Mouse (Mus musculus) C2C12 (cell line): ENCODE measurements at regions not wholly inside any gene's neighbourhood (a gene's known extent, or its start where the extent isn't known, plus 50 kb on each side); places are given as distances from the start of the nearest gene placed in this dataset.
A peak's percentile ranks its signal among the peaks of the same experiment; 100 is the strongest.

ENCODE experiments used
- H3K27me3 ChIP-seq: one replicate; pipeline ENCODE4 v1.6.1; 2011; ENCODE audit not compliant: control insufficient read depth, insufficient read depth, insufficient read length
- H3K36me3 ChIP-seq: one replicate; pipeline ENCODE4 v1.6.1; 2011; ENCODE audit not compliant: control insufficient read depth, insufficient read depth
- H3K4me3 ChIP-seq: one replicate; pipeline ENCODE4 v1.5.1; 2011; ENCODE audit warnings: mild to moderate bottlenecking, control low read depth; ENCODE audit not compliant: poor library complexity, insufficient read depth, severe bottlenecking
- H3K79me2 ChIP-seq: one replicate; pipeline ENCODE4 v1.6.1; 2011; ENCODE audit not compliant: control insufficient read depth, insufficient read depth
- H3K79me3 ChIP-seq: one replicate; pipeline ENCODE4 v1.6.1; 2011; ENCODE audit warnings: low read depth, control low read depth
- H3ac ChIP-seq: one replicate; pipeline ENCODE3; 2011; ENCODE audit warnings: low read depth; ENCODE audit not compliant: control insufficient read depth, insufficient read length
- CEBPB ChIP-seq: IDR thresholded peaks from one replicate; pipeline ENCODE4 v1.6.1; 2011; ENCODE audit warnings: low read depth, mild to moderate bottlenecking, control low read depth, moderate library complexity
- CTCF ChIP-seq: IDR thresholded peaks from one replicate; pipeline ENCODE4 v1.5.1; 2011; ENCODE audit not compliant: control insufficient read depth, insufficient read depth, insufficient read length
- FOSL1 ChIP-seq: IDR thresholded peaks from one replicate; pipeline ENCODE4 v1.8.0; 2011; ENCODE audit warnings: mild to moderate bottlenecking, low read length; ENCODE audit not compliant: poor library complexity, insufficient read depth, severe bottlenecking
- MAX ChIP-seq: IDR thresholded peaks from one replicate; pipeline ENCODE4 v1.6.1; 2011; ENCODE audit warnings: mild to moderate bottlenecking, control low read depth
- MYOD1 ChIP-seq: IDR thresholded peaks from one replicate; pipeline ENCODE4 v1.6.1; 2011; ENCODE audit warnings: low read depth; ENCODE audit not compliant: control insufficient read depth, insufficient read length
- MYOG ChIP-seq: IDR thresholded peaks from one replicate; pipeline ENCODE4 v1.6.1; 2011; ENCODE audit not compliant: control insufficient read depth, insufficient read length; ENCODE audit errors: extremely low read depth
- USF1 ChIP-seq: IDR thresholded peaks from one replicate; pipeline ENCODE4 v1.6.1; 2011; ENCODE audit warnings: low read depth, mild to moderate bottlenecking, control low read depth, moderate library complexity

DNA sequence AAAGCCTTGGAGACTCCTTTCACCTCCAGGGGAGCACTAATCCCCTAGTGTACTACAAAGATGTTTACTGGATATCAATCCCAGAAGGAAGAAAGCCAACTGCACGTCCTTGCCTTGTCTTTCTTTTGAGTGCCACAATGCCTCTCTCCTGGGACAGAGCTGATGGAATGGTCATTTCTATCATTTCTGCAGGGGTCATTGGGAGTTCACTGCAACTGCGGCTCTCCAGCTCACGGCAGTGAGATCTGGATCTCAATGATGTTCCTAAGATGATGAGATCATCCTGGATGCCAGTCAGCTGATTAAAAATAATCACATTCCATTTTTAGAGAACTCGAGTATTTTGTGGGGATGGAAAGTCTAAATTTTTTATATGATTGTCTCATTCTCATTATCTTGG, 341.1 kb downstream of the Lpin1 start:
- TF ChIP-seq FOSL1 (no peak), USF1 (no peak), CEBPB (no peak), MAX (no peak), MYOD1 (no peak)
- H3K79me3 ChIP-seq = no peaks in the 10 kb centered on the region
- H3K27me3 ChIP-seq = no peaks in the 10 kb centered on the region
- no peaks in the 10 kb centered on the region for H3K36me3 ChIP-seq
- H3K4me3 ChIP-seq = no peak overlapping the region
- no peak overlapping the region for H3ac ChIP-seq
- no peaks in the 10 kb centered on the region for H3K79me2 ChIP-seq

DNA sequence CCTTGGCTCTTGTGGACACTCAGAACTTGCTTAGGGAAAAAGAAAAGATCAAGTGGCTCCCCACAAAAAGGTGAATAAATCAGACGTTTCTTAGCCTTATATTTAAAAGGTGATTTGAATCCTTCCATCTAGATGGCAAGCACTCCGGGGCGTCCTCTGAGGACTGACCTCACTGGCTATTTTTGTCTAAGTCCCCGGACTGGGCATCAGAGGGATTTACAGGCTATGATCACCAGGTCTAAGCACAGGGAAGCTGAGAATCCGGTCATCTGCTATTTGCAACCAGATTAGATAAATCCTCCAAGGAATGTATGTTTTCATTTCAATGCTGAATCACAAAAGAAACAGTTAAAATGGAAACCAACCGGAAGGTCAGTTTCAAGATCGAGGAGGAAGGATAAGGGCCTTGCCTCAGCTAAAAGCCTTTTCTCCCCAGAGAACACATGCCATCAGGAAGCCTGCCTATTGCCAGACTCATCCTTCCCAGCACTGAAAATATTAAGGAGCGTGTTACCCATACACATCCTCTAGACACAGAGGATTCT, 342.1 kb downstream of the Lpin1 start:
- no peaks in the 10 kb centered on the region for H3K79me3 ChIP-seq
- no peaks in the 10 kb centered on the region for H3K79me2 ChIP-seq
- H3K27me3 ChIP-seq = no peaks in the 10 kb centered on the region
- H3K36me3 ChIP-seq = no peaks in the 10 kb centered on the region
- TF ChIP-seq CTCF (no peak), MYOD1 (no peak), MAX (no peak), CEBPB (no peak), FOSL1 (no peak), USF1 (no peak), MYOG (no peak)
- no peak overlapping the region for H3ac ChIP-seq
- H3K4me3 ChIP-seq = no peak overlapping the region

DNA sequence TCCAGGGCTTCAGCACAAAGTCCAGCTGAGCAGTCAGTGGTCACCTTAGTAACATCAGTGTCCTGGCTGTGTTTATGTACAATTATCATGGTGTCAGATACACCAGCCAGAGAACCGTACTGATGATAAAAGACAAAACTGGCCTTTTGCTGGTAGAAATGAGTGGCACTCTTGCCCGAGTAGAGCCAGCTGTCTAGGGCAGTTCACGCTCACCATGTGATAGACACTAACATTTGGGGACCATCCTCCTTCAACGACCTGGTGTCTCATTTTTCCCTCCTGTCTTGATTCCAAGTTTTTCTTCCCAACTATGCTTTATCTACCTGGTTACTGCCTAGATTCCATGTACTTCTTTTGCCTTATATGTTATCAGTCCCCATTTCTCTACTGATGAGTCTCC, 349.3 kb downstream of the Lpin1 start:
- Histone ChIP-seq H3K36me3 (no peaks in the 10 kb centered on the region), H3K27me3 (no peaks in the 10 kb centered on the region), H3K79me3 (no peaks in the 10 kb centered on the region), H3K4me3 (no peak overlapping the region), H3K79me2 (no peaks in the 10 kb centered on the region), H3ac (no peak overlapping the region)
- TF ChIP-seq MYOD1 (peak; percentile 72), MYOG (no peak)

DNA sequence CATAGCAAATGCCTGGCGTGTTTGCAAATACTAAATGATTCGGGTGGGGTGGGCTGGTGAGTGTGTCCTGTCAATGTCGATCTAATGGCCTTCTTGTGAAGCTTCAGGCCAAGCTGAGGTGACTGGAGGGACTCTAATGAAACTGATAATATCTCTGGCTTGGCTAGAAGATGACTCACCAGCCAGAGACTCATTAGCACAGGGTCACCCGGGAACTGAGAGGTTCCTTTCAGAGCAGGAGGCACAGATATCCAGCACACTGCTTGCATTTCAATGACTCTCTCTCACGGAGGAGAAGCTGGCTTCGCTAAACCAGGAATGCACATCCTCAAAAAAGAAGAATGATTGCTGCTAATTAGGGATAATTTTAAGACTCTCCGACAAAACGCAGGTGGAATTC, 349.8 kb downstream of the Lpin1 start:
- Histone ChIP-seq H3K4me3 (no peak overlapping the region), H3K36me3 (no peaks in the 10 kb centered on the region), H3K79me3 (no peaks in the 10 kb centered on the region), H3ac (no peak overlapping the region), H3K79me2 (no peaks in the 10 kb centered on the region), H3K27me3 (no peaks in the 10 kb centered on the region)
- TF ChIP-seq CEBPB (no peak), CTCF (no peak), MYOD1 (no peak), MAX (no peak), MYOG (no peak), USF1 (no peak), FOSL1 (no peak)

DNA sequence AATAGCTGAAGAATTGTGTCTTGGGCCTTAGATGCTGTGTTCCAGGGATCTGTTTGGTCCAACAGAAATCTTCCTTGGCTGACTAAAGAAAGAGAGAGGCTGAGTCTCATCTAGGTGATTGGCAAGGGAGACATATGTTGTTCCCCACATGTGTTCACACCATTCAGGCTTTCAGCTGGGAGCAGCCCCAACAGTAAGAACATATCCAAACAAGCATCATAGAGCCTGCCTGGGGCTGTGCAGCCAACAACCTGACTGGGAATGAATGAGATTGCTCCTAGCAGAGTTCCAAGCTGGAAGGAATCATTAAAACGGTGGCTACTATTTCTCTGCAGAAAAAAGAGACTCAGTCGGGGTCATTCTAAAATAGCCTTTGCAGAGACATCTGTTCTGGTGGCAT, 350.3 kb downstream of the Lpin1 start:
- no peaks in the 10 kb centered on the region for H3K36me3 ChIP-seq
- H3K4me3 ChIP-seq = no peak overlapping the region
- no peak overlapping the region for H3ac ChIP-seq
- H3K79me2 ChIP-seq = no peaks in the 10 kb centered on the region
- TF ChIP-seq MYOG = no peak
- no peak for TF ChIP-seq CEBPB
- TF ChIP-seq MAX = no peak
- no peak for TF ChIP-seq MYOD1
- no peak for TF ChIP-seq FOSL1
- H3K27me3 ChIP-seq = no peaks in the 10 kb centered on the region
- H3K79me3 ChIP-seq = no peaks in the 10 kb centered on the region

DNA sequence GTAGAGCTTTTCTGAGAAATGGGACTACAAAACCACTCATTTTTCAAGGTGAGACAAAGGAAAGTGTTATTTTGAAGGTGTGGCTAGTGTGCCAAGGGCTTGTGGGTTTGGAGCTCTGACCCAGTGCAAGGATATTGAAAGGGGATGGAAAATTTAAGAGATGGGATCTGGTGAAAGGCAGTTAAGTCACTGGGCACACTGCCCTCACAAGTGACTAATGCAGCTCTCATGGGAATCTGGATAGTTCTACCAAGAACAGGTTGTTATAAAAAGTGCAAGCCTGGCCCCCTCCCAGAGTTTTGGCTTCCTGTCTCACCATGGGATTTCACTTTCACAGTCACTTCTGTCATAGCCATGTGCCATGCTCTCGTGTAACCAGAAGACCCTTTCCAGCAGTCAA, 360.1 kb downstream of the Lpin1 start:
- Histone ChIP-seq H3K79me3 (no peaks in the 10 kb centered on the region), H3K4me3 (no peak overlapping the region)
- TF ChIP-seq USF1 = no peak
- no peak for TF ChIP-seq MAX
- no peak for TF ChIP-seq CEBPB
- no peak for TF ChIP-seq MYOG
- TF ChIP-seq FOSL1 = no peak
- TF ChIP-seq MYOD1 = no peak
- TF ChIP-seq CTCF = no peak

More for the DNA sequence above, 360.1 kb downstream of the Lpin1 start:
- H3ac ChIP-seq = no peak overlapping the region
- no peaks in the 10 kb centered on the region for H3K27me3 ChIP-seq
- H3K79me2 ChIP-seq = no peaks in the 10 kb centered on the region
- no peaks in the 10 kb centered on the region for H3K36me3 ChIP-seq
